Mouse (Mus musculus) heart, embryonic 13.5 days (tissue): Measurements from ENCODE around the gene Fbxo34. TPM values are rescaled to one million over a fixed set of nuclear protein-coding genes. Genes with fewer than 3 reads are reported as not detected.
"Not testable (repeated sequence)": the region's sequence is repeated elsewhere in the genome, so short reads cannot be mapped to it uniquely, and the experiment has no call there.

Source experiments
- ATAC-seq: fragments of 200-750 bp; cut with Nextera tagmentation; 2 replicates; pipeline ENCODE4 v1.8.0; 2017; ENCODE audit warnings: moderate TSS enrichment; ENCODE audit not compliant: insufficient number of reproducible peaks, low FRiP score, low TSS enrichment; ENCODE audit errors: extremely low read depth
- H3K27ac ChIP-seq: fragments of 300-500 bp; sonication (generic); replicated peaks from 2 replicates; pipeline ENCODE4 v1.5.1; 2015; ENCODE audit warnings: moderate library complexity, mild to moderate bottlenecking, inconsistent platforms
- H3K27me3 ChIP-seq: fragments of 300-500 bp; sonication (generic); replicated peaks from 2 replicates; pipeline ENCODE4 v1.6.1; 2015; ENCODE audit warnings: mild to moderate bottlenecking, inconsistent platforms
- H3K36me3 ChIP-seq: fragments of 300-500 bp; sonication (generic); 2 replicates; pipeline ENCODE4 v1.6.1; 2015; ENCODE audit warnings: mild to moderate bottlenecking, inconsistent platforms
- H3K4me1 ChIP-seq: fragments of 300-500 bp; sonication (generic); 2 replicates; pipeline ENCODE4 v1.6.1; 2015; ENCODE audit warnings: inconsistent platforms
- H3K4me2 ChIP-seq: fragments of 300-500 bp; sonication (generic); 2 replicates; pipeline ENCODE4 v1.6.1; 2015; ENCODE audit warnings: inconsistent platforms, mild to moderate bottlenecking, moderate library complexity
- H3K4me3 ChIP-seq: fragments of 300-500 bp; sonication (generic); 2 replicates; pipeline ENCODE4 v1.5.1; 2015; ENCODE audit warnings: moderate library complexity, mild to moderate bottlenecking, inconsistent platforms
- H3K9ac ChIP-seq: fragments of 300-500 bp; sonication (generic); 2 replicates; pipeline ENCODE4 v1.6.1; 2015; ENCODE audit warnings: inconsistent platforms, mild to moderate bottlenecking, moderate library complexity
- H3K9me3 ChIP-seq: fragments of 300-500 bp; sonication (generic); 2 replicates; pipeline ENCODE4 v1.6.1; 2016; ENCODE audit warnings: inconsistent platforms
- WGBS: fragments of 180-500 bp; shearing (Covaris S2); methylation state at CpG from one replicate; pipeline ENCODE4 v1.1.7; 2015; ENCODE audit warnings: mixed read lengths; 5-methylcytosine and 5-hydroxymethylcytosine counted together
- polyA plus RNA-seq: library from polyadenylated mRNA; unstranded; fragments of >200 nt; fragmentation: Nextera tagmentation; extraction: Ambion mirVana; gene quantifications from 2 replicates; pipeline ENCODE4 v1.2.1, GENCODE M21; 2015

Gene Fbxo34
- polyA plus RNA-seq, 1 experiment from 2014 or later = 16.0 TPM

GRCm38 (mm10) chr14:47560714-47561113 lies 110.5 kb downstream of the Fbxo34 start:
- Histone ChIP-seq H3K27ac (no peak overlapping the region), H3K4me3 (no peak overlapping the region), H3K36me3 (peaks cover 39% of the 10 kb centered on the region), H3K27me3 (no peaks in the 10 kb centered on the region), H3K4me2 (no peak overlapping the region), H3K9ac (no peak overlapping the region), H3K4me1 (no peaks in the 10 kb centered on the region), H3K9me3 (no peaks in the 10 kb centered on the region)
- no peak for ATAC-seq
- 79% methylated on average over 2 of the region's 2 CpGs for WGBS

- no peak overlapping the region for H3K4me2 ChIP-seq
- peaks cover 7% of the 10 kb centered on the region for H3K4me1 ChIP-seq
- H3K27ac ChIP-seq = no peak overlapping the region
- H3K27me3 ChIP-seq = no peaks in the 10 kb centered on the region
- ATAC-seq = no peak
- no peaks in the 10 kb centered on the region for H3K9me3 ChIP-seq
- WGBS = 92% methylated on average over 1 of the region's 1 CpGs
- H3K4me3 ChIP-seq = no peak overlapping the region
- peaks cover 25% of the 10 kb centered on the region for H3K36me3 ChIP-seq
- H3K9ac ChIP-seq = no peak overlapping the region
Measured at GRCm38 (mm10) chr14:47562530-47562929, 112.3 kb downstream of the Fbxo34 start.

GRCm38 (mm10) chr14:47563106-47563505 lies 112.9 kb downstream of the Fbxo34 start:
- Histone ChIP-seq H3K36me3 (peaks cover 20% of the 10 kb centered on the region), H3K4me2 (no peak overlapping the region), H3K9ac (no peak overlapping the region), H3K27ac (no peak overlapping the region), H3K4me1 (peaks cover 8% of the 10 kb centered on the region), H3K9me3 (no peaks in the 10 kb centered on the region), H3K4me3 (no peak overlapping the region), H3K27me3 (no peaks in the 10 kb centered on the region)
- WGBS = 82% methylated on average over 4 of the region's 4 CpGs
- ATAC-seq = no peak

- peak overlapping the region; percentile 55 for H3K27ac ChIP-seq
- ATAC-seq = peak; percentile 92
- 0% methylated on average over 46 of the region's 46 CpGs for WGBS
Measured at GRCm38 (mm10) chr14:47567962-47568652, 117.9 kb downstream of the Fbxo34 start.

GRCm38 (mm10) chr14:47570549-47570948 lies 120.3 kb downstream of the Fbxo34 start, which contains the start of gene Atg14:
TSS of gene Atg14 (minus strand) at chr14:47570649.
- H3K9me3 ChIP-seq, H3K27ac ChIP-seq, ATAC-seq, H3K27me3 ChIP-seq, H3K9ac ChIP-seq, H3K4me1 ChIP-seq, H3K36me3 ChIP-seq, H3K4me3 ChIP-seq: not testable (repeated sequence)
- WGBS = 85% methylated on average over 11 of the region's 11 CpGs
- peak within 1 kb of the TSS; percentile 91 for H3K4me2 ChIP-seq

More at GRCm38 (mm10) chr14:47567962-47568652, 117.9 kb downstream of the Fbxo34 start:
- Histone ChIP-seq H3K27me3 (no peaks in the 10 kb centered on the region), H3K36me3 (no peaks in the 10 kb centered on the region), H3K9ac (peak overlapping the region; percentile 85), H3K4me3 (peak overlapping the region; percentile 82), H3K4me2 (peak overlapping the region; percentile 91), H3K4me1 (peaks cover 8% of the 10 kb centered on the region), H3K9me3 (no peaks in the 10 kb centered on the region)

DNA sequence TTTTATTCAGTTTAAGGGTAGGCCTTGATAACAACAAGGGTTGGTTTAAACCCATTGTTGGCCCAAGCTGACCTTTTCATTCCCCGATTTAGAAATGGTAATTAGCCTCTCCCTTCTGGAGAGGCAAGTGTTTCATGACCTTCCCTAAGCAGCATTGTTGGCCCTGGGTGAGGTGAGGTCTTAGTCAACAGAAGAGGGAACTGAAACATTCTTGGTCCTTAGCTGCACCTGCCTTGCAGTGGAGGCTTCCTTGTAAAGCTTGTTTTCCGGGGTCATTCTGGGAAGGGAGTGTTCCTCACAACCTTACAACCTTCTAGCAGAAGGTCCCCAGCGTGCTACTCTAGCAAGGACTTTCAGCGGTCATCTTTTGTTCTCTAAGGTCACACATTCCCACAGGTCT lies 122.5 kb downstream of the Fbxo34 start:
- no peak overlapping the region for H3K9ac ChIP-seq
- 68% methylated on average over 4 of the region's 4 CpGs for WGBS
- H3K27me3 ChIP-seq = 0 out of 2 replicates have a peak, but pooled peaks cover 2% of the 10 kb centered on the region
- H3K4me1 ChIP-seq = no peaks in the 10 kb centered on the region; the same call in 1 of the 2 replicates
- no peak for ATAC-seq
- H3K9me3 ChIP-seq = no peaks in the 10 kb centered on the region
- no peaks in the 10 kb centered on the region for H3K36me3 ChIP-seq
- no peak overlapping the region for H3K27ac ChIP-seq
- H3K4me3 ChIP-seq = no peak overlapping the region
- H3K4me2 ChIP-seq = no peak overlapping the region

- 62% methylated on average over 11 of the region's 11 CpGs for WGBS
Measured at GRCm38 (mm10) chr14:47574721-47575120, 124.5 kb downstream of the Fbxo34 start.

GRCm38 (mm10) chr14:47576687-47577086 lies 126.5 kb downstream of the Fbxo34 start:
- no peak overlapping the region for H3K9ac ChIP-seq
- H3K9me3 ChIP-seq = no peaks in the 10 kb centered on the region
- no peak overlapping the region for H3K4me2 ChIP-seq
- H3K27ac ChIP-seq = no peak overlapping the region
- no peaks in the 10 kb centered on the region for H3K36me3 ChIP-seq
- no peak overlapping the region for H3K4me3 ChIP-seq
- peaks cover 10% of the 10 kb centered on the region; the same call in 1 of the 2 replicates for H3K27me3 ChIP-seq
- WGBS = 56% methylated on average over 4 of the region's 4 CpGs
- no peak for ATAC-seq
- H3K4me1 ChIP-seq = no peaks in the 10 kb centered on the region

More at GRCm38 (mm10) chr14:47574721-47575120, 124.5 kb downstream of the Fbxo34 start:
- H3K4me2 ChIP-seq = no peak overlapping the region
- H3K9me3 ChIP-seq = no peaks in the 10 kb centered on the region
- H3K27ac ChIP-seq = no peak overlapping the region
- H3K27me3 ChIP-seq = peaks cover 10% of the 10 kb centered on the region; the same call in 1 of the 2 replicates
- H3K36me3 ChIP-seq = no peaks in the 10 kb centered on the region
- ATAC-seq = no peak
- no peak overlapping the region for H3K9ac ChIP-seq
- no peak overlapping the region for H3K4me3 ChIP-seq
- no peaks in the 10 kb centered on the region for H3K4me1 ChIP-seq

DNA sequence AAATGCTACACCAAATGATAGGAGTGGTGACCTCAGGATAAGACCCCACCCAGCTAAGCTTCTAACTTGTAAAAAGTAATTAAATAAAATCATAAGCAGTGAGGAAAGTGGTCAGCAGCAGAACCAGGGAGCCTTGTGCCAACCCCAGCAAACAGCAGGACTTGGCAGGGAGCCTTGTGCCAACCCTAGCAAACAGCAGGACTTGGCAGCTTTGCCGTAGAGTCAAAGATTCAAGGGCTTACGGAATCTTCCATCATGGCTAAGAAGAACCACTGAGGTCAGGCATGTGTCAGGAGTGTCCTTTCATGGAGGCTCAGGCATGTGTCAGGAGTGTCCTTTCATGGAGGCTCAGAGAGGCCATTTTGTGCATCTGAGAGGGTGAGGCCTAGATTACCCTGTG lies 127.9 kb downstream of the Fbxo34 start:
- ATAC-seq = no peak
- H3K9ac ChIP-seq = no peak overlapping the region
- H3K36me3 ChIP-seq = no peaks in the 10 kb centered on the region
- no peak overlapping the region for H3K27ac ChIP-seq
- H3K4me3 ChIP-seq = no peak overlapping the region
- no peaks in the 10 kb centered on the region for H3K9me3 ChIP-seq
- no peaks in the 10 kb centered on the region for H3K4me1 ChIP-seq
- WGBS = 88% methylated on average over 2 of the region's 2 CpGs
- H3K27me3 ChIP-seq = peaks cover 10% of the 10 kb centered on the region; the same call in 1 of the 2 replicates
- no peak overlapping the region for H3K4me2 ChIP-seq

DNA sequence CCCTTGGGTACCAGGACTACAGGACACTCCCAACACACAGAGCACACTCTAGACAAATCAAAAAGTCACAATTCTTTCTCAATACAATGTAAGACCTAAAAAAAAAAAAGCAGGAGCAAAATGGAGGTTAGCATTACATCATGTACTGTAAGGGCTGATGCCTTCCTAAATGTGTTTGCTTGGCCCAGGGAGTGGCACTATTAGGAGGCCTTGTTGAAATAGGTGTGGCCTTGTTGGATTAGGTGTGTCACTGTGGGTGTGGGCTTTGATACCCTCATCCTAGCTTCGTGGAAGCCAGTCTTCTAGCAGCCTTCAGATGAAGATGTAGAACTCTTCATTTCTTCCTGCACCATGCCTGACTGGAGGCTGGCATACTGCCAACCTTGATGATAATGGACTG lies 131.1 kb downstream of the Fbxo34 start:
- 55% methylated on average over 1 of the region's 1 CpGs for WGBS
- no peak for ATAC-seq
- H3K36me3 ChIP-seq = no peaks in the 10 kb centered on the region
- H3K4me3 ChIP-seq = no peak overlapping the region
- no peak overlapping the region for H3K9ac ChIP-seq
- H3K27ac ChIP-seq = no peak overlapping the region
- no peaks in the 10 kb centered on the region for H3K4me1 ChIP-seq
- H3K4me2 ChIP-seq = no peak overlapping the region
- no peaks in the 10 kb centered on the region for H3K9me3 ChIP-seq
- peaks cover 10% of the 10 kb centered on the region; the same call in 1 of the 2 replicates for H3K27me3 ChIP-seq
